Comparison of ENCODE assay signal across 8 mouse cellular contexts in the genomic region with DNA sequence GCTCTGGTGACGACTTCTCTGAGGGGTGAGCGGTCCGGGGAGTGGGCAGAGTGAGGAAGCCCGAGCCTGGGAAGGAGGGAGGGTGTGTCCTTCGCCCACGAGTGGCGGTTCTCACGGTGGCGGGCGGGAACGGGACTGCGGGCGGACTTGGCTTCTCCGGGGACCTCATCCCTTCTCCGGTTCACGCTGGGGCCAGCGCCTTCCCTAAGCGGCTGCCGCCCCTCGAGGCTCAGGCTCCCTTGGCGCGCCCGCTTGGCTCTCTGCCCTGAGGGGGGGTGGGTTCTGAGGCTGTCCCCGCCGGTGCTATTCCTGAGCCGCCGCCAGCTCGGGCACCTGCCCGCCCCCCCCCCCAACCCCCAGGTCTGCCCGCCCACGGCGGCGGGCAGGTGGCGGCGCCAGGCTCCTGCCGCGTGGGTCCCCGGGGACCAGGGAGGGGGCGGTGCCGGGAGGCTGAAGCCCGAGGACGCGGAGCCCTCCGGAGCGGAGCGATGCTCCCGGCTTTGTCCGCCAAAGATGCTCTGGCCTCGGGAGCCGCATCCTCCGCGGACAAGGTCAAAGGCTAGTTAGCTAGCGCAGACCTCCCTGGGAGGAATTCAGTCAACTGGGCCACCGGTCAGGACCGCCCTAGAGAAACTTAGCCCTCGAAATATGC. TPM values are rescaled to one million over a fixed set of nuclear protein-coding genes. Genes with fewer than 3 reads are reported as not detected.
DNase-seq lines count a peak whose midpoint lies in the region; ATAC-seq and TF ChIP-seq lines count a peak whose summit lies in the region.

No protein-coding gene starts in this region.

- no peaks in the 10 kb centered on the region for H3K4me1 ChIP-seq in forebrain, postnatal 0 days (ENCODE audit: insufficient read depth)
- no peaks in the 10 kb centered on the region for H3K4me1 ChIP-seq in kidney, embryonic 16.5 days (ENCODE audit: insufficient read depth, low read length)

- ATAC-seq in forebrain, postnatal 0 days = peak; percentile 7
- peak; percentile 65 for ATAC-seq in kidney, embryonic 16.5 days (ENCODE audit: low FRiP score, low TSS enrichment)

- H3K4me2 ChIP-seq in forebrain, postnatal 0 days (ENCODE audit: low read depth) = peak overlapping the region; percentile 53
- peak overlapping the region; percentile 52 for H3K4me2 ChIP-seq in kidney, embryonic 16.5 days (replicated peaks; ENCODE audit: low read depth, low read length)

- peak overlapping the region; percentile 77 for H3K27ac ChIP-seq in forebrain, postnatal 0 days (ENCODE audit: low read depth, low read length)
- peak overlapping the region; percentile 77 for H3K27ac ChIP-seq in kidney, embryonic 16.5 days (ENCODE audit: low read length)

- no peaks in the 10 kb centered on the region for H3K9me3 ChIP-seq in forebrain, postnatal 0 days (ENCODE audit: low read length)
- H3K9me3 ChIP-seq in kidney, embryonic 16.5 days (ENCODE audit: low read length) = no peaks in the 10 kb centered on the region

- H3K36me3 ChIP-seq in forebrain, postnatal 0 days (ENCODE audit: insufficient read depth) = no peaks in the 10 kb centered on the region
- no peaks in the 10 kb centered on the region for H3K36me3 ChIP-seq in kidney, embryonic 16.5 days (ENCODE audit: insufficient read depth, low read length)

- 18% methylated on average over 55 of the region's 56 CpGs for WGBS in forebrain, postnatal 0 days
- WGBS in kidney, embryonic 16.5 days = 21% methylated on average over 40 of the region's 56 CpGs

- H3K9ac ChIP-seq in forebrain, postnatal 0 days = peak overlapping the region; percentile 72
- peak overlapping the region; percentile 69 for H3K9ac ChIP-seq in kidney, embryonic 16.5 days (replicated peaks; ENCODE audit: low read length)

- H3K27me3 ChIP-seq in forebrain, postnatal 0 days (ENCODE audit: insufficient read depth, low read length) = no peaks in the 10 kb centered on the region
- H3K27me3 ChIP-seq in kidney, embryonic 16.5 days (ENCODE audit: insufficient read depth, low read length) = no peaks in the 10 kb centered on the region

- no peak for TF ChIP-seq CTCF in forebrain, postnatal 0 days (IDR thresholded peaks at IDR 0.05; ENCODE audit: low read depth)

- peak; percentile 30 for DNase-seq in ovary, postnatal 36 days (ENCODE audit: low spot score)
- no peak for DNase-seq in ovary, adult 18-20 months (ENCODE audit: low spot score)
- peak; percentile 2 for DNase-seq in brain, adult 2 months (ENCODE audit: low read depth, low spot score)
- no peak for DNase-seq in forebrain, postnatal 0 days
- peak; percentile 52 for DNase-seq in mesoderm, embryonic 11.5 days (ENCODE audit: low read depth, low spot score)
- DNase-seq in testis, postnatal 10 days (ENCODE audit: low spot score) = peak; percentile 67
- no peak for DNase-seq in c-Kit-positive CD71-positive TER-119-positive erythroid progenitor cells, embryonic 14.5 days (ENCODE audit: low spot score)

- H3K4me3 ChIP-seq in forebrain, postnatal 0 days (ENCODE audit: low read depth, low read length) = peak overlapping the region; percentile 54
- peak overlapping the region; percentile 65 for H3K4me3 ChIP-seq in kidney, embryonic 16.5 days (ENCODE audit: low read length)

RNA-seq across cellular contexts. Expression of a gene that starts 6.4 kb away (rescaled TPM):
- 11.3 and 18.7 TPM in 2 replicates for total RNA-seq in forebrain, postnatal 0 days (2014; rRNA removed)
- polyA plus RNA-seq in forebrain, postnatal 0 days (2015; fragmentation: Nextera tagmentation; extraction: Ambion mirVana) = 9.8 and 14.2 TPM in 2 replicates
- polyA plus RNA-seq in kidney, embryonic 16.5 days (2015; fragmentation: Nextera tagmentation; extraction: Ambion mirVana) = 20.6 and 21.3 TPM in 2 replicates

Comparison
In these comparisons a context has a peak if more than half of its experiments do, and no peak if none do; other contexts are left out.
1. DNase-seq: peak in ovary, postnatal 36 days (single experiment), brain, adult 2 months (single experiment), mesoderm, embryonic 11.5 days (single experiment) and testis, postnatal 10 days (single experiment); none in ovary, adult 18-20 months (single experiment), forebrain, postnatal 0 days (single experiment) and c-Kit-positive CD71-positive TER-119-positive erythroid progenitor cells, embryonic 14.5 days (single experiment).